Mouse (Mus musculus) cortical plate, adult 2 months (tissue): ENCODE data around the gene Serpinb1c.
A peak's percentile ranks its signal among the peaks of the same experiment; 100 is the strongest.

Experiments used
- CTCF ChIP-seq: fragments of 200-500 bp; IDR thresholded peaks from 2 replicates; pipeline ENCODE4 v1.5.1; 2011; ENCODE audit warnings: mild to moderate bottlenecking, control low read depth, low read length; ENCODE audit not compliant: insufficient read depth; ENCODE audit errors: extremely low read depth
- POLR2A ChIP-seq: fragments of 200-500 bp; IDR thresholded peaks from 2 replicates; pipeline ENCODE4 v1.6.1; 2011; ENCODE audit warnings: mild to moderate bottlenecking, low read length, control low read depth; ENCODE audit not compliant: insufficient read depth; ENCODE audit errors: extremely low read depth

GRCm38 (mm10) chr13:32902481-32903015 is 4.5 kb upstream of the Serpinb1c start:
- TF ChIP-seq CTCF = peak; percentile 64
- no peak for TF ChIP-seq POLR2A
